7 mouse cellular contexts compared by ENCODE assay signal in the genomic region with DNA sequence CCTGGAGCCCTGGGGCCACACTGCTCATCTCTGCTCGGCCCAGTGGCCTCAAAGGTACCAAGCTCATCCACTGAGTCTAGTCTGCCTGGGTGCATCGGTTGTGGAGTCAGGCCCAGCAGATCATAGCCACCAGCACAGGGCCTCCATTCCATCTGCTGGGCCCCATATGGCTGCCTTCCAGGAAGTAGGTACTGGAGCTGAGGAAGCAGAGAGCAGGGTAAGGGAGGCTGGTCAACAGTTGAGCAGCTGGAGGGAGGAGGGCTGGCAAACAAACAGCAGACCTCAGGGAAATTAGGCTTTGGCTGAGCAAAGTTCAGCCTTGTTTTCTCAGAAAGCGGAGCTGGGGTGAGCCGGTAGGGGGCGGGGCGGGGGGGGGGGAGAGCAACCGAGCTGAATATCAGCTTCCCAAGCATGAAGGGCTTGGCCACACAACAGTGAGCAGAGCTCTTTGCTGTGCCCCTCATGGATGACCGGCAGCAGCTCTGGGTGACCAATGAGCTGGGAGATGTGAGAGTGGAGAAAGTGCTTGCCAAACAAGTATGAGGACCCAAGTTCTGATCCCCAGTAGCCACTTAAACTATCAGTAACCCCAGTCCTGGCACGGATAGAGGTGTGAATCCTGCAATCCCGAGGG.
DNase-seq lines count a peak whose midpoint lies in the region; ATAC-seq and TF ChIP-seq lines count a peak whose summit lies in the region.

No protein-coding gene starts in this region.

- H3K27ac ChIP-seq in ES-Bruce4 (ENCODE audit: insufficient read depth, low read length): 0 out of 2 replicates have a peak overlapping the region, but pooled peaks have one; percentile 11
- peak overlapping the region; percentile 87 for H3K27ac ChIP-seq in gastrocnemius, adult 2 months
- H3K27ac ChIP-seq in intestine, embryonic 15.5 days: peak overlapping the region; percentile 100
- peak overlapping the region; percentile 90 for H3K27ac ChIP-seq in liver, embryonic 15.5 days (replicated peaks)
- peak overlapping the region; percentile 60; the same call in 1 of the 2 replicates for H3K27ac ChIP-seq in olfactory bulb, adult 2 months (ENCODE audit: insufficient read depth, low read depth, low read length)

- H3K4me1 ChIP-seq in ES-Bruce4 (ENCODE audit: control insufficient read depth, insufficient read depth, low read length): peaks cover 5% of the 10 kb centered on the region
- peaks cover 39% of the 10 kb centered on the region for H3K4me1 ChIP-seq in intestine, embryonic 15.5 days (replicated peaks)
- H3K4me1 ChIP-seq in liver, embryonic 15.5 days (replicated peaks): peaks cover 49% of the 10 kb centered on the region
- H3K4me1 ChIP-seq in olfactory bulb, adult 2 months (ENCODE audit: control insufficient read depth, insufficient read depth, low read length): peaks cover 21% of the 10 kb centered on the region

- TF ChIP-seq EP300 in ES-Bruce4 (IDR thresholded peaks at IDR 0.05; ENCODE audit: insufficient read depth, low read depth, low read length): no peak

- ATAC-seq in intestine, embryonic 15.5 days: peak; percentile 58
- peak; percentile 41 for ATAC-seq in liver, embryonic 15.5 days (ENCODE audit: insufficient read depth)

- H3K4me3 ChIP-seq in ES-Bruce4 (ENCODE audit: low read depth, low read length): no peak overlapping the region
- H3K4me3 ChIP-seq in gastrocnemius, adult 2 months: no peak overlapping the region
- no peak overlapping the region for H3K4me3 ChIP-seq in intestine, embryonic 15.5 days (replicated peaks)
- H3K4me3 ChIP-seq in liver, embryonic 15.5 days (replicated peaks): no peak overlapping the region
- no peak overlapping the region for H3K4me3 ChIP-seq in olfactory bulb, adult 2 months (ENCODE audit: insufficient read depth, low read depth, low read length)

- TF ChIP-seq CTCF in ES-Bruce4 (IDR thresholded peaks at IDR 0.05; ENCODE audit: low read depth, low read length): no peak
- peak; percentile 21; the same call in 1 of the 2 replicates for TF ChIP-seq CTCF in gastrocnemius, adult 2 months (IDR thresholded peaks at IDR 0.05)
- TF ChIP-seq CTCF in olfactory bulb, adult 2 months (IDR thresholded peaks at IDR 0.05; ENCODE audit: insufficient read depth, low read depth, low read length): no peak

- TF ChIP-seq POLR2A in ES-Bruce4 (IDR thresholded peaks at IDR 0.05; ENCODE audit: insufficient read depth, low read length): no peak
- TF ChIP-seq POLR2A in olfactory bulb, adult 2 months (IDR thresholded peaks at IDR 0.05; ENCODE audit: insufficient read depth, low read depth, low read length): no peak

- peak; percentile 92 for DNase-seq in adipocyte (ENCODE audit: low spot score)
- peak; percentile 71 for DNase-seq in gastrocnemius, adult 2 months
- DNase-seq in adrenal gland, adult 18-20 months (ENCODE audit: low spot score in 2 of 2): no peak

- H3K9ac ChIP-seq in ES-Bruce4 (ENCODE audit: low read depth, poor library complexity, severe bottlenecking): no peak overlapping the region
- H3K9ac ChIP-seq in intestine, embryonic 15.5 days: no peak overlapping the region
- H3K9ac ChIP-seq in liver, embryonic 15.5 days: no peak overlapping the region

- no peaks in the 10 kb centered on the region for H3K9me3 ChIP-seq in ES-Bruce4 (replicated peaks; ENCODE audit: control insufficient read depth, insufficient read depth, low read length, poor library complexity, severe bottlenecking)
- H3K9me3 ChIP-seq in intestine, embryonic 15.5 days: no peaks in the 10 kb centered on the region
- H3K9me3 ChIP-seq in liver, embryonic 15.5 days (replicated peaks): no peaks in the 10 kb centered on the region

- peak overlapping the region; percentile 25; the same call in 1 of the 2 replicates for H3K4me2 ChIP-seq in intestine, embryonic 15.5 days (replicated peaks)
- H3K4me2 ChIP-seq in liver, embryonic 15.5 days: no peak overlapping the region

- 30% methylated on average over 10 of the region's 10 CpGs for WGBS in intestine, embryonic 15.5 days
- 26% methylated on average over 10 of the region's 10 CpGs for WGBS in liver, embryonic 15.5 days (ENCODE audit: insufficient replicate concordance)
- WGBS in olfactory bulb, adult 2 months: 39% methylated on average over 10 of the region's 10 CpGs

- no peaks in the 10 kb centered on the region for H3K36me3 ChIP-seq in ES-Bruce4 (ENCODE audit: control insufficient read depth, insufficient read depth, low read length, poor library complexity, severe bottlenecking)
- H3K36me3 ChIP-seq in intestine, embryonic 15.5 days: no peaks in the 10 kb centered on the region
- no peaks in the 10 kb centered on the region for H3K36me3 ChIP-seq in liver, embryonic 15.5 days (replicated peaks)

- no peaks in the 10 kb centered on the region for H3K27me3 ChIP-seq in ES-Bruce4 (ENCODE audit: control insufficient read depth, insufficient read depth, low read length, poor library complexity, severe bottlenecking)
- H3K27me3 ChIP-seq in intestine, embryonic 15.5 days (replicated peaks): no peaks in the 10 kb centered on the region
- H3K27me3 ChIP-seq in liver, embryonic 15.5 days: no peaks in the 10 kb centered on the region

- intact Hi-C loops in gastrocnemius, adult 2 months (cut with DNase I): no loop called here

Comparison
In these comparisons a context has a peak if more than half of its experiments do, and no peak if none do; other contexts are left out.
1. H3K27ac ChIP-seq: peak in every context shown above with its lines; median percentile 100 in intestine, embryonic 15.5 days; 90 in liver, embryonic 15.5 days; 87 in gastrocnemius, adult 2 months; 60 in olfactory bulb, adult 2 months; 11 in ES-Bruce4.
2. DNase-seq: peak in adipocyte (single experiment) and gastrocnemius, adult 2 months (single experiment); none in adrenal gland, adult 18-20 months (0 of 2).